Mouse (Mus musculus) spleen, adult 2 months (tissue): ENCODE results near the gene Mrpl20.
"Not testable (repeated sequence)": the region's sequence is repeated elsewhere in the genome, so short reads cannot be mapped to it uniquely, and the experiment has no call there.

Experiments
- CTCF ChIP-seq: fragments of 200-500 bp; IDR thresholded peaks from 2 replicates; pipeline ENCODE4 v1.5.1; 2011; ENCODE audit warnings: mild to moderate bottlenecking, inconsistent platforms; ENCODE audit not compliant: insufficient read depth, insufficient read length, insufficient replicate concordance; ENCODE audit errors: extremely low read depth
- POLR2A ChIP-seq: fragments of 200-500 bp; IDR thresholded peaks from 2 replicates; pipeline ENCODE4 v1.6.1; 2011; ENCODE audit warnings: low read depth, low read length, inconsistent platforms

GRCm38 (mm10) chr4:155788833-155789232, 13.8 kb upstream of the Mrpl20 start:
- TF ChIP-seq CTCF, POLR2A: not testable (repeated sequence)
